Mouse (Mus musculus): ENCODE data around the gene Rarg. TPM values are rescaled to one million over a fixed set of nuclear protein-coding genes. Genes with fewer than 3 reads are reported as not detected.
"Not testable (repeated sequence)": the region's sequence is repeated elsewhere in the genome, so short reads cannot be mapped to it uniquely, and the experiment has no call there.

Gene Rarg
- polyA plus RNA-seq, 1 experiment from 2014 or later, result 2.8 TPM

DNA sequence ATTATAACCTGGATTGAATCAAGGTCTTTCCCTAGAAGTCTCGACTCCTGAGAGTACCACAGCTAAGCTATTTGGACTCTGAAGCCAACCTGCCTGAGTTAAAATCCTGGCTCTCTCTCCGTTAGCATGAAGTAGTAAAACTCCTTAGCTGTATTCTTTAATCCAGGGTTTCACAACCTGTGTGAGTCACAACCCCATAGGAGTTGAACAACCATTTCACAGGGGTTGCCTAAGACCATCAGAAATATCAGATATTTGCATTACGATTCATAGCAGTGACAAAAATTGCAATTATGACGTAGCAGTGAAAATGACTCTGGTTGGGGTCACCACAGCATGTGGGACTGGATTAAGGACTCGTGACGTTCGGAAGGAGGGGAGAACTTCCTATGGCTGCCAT lies 24.6 kb downstream of the Rarg start:
- Histone ChIP-seq H3K9me3 (replicated peaks) (no peaks in the 10 kb centered on the region), H3K4me3 (replicated peaks) (no peak overlapping the region), H3K4me2 (no peak overlapping the region), H3K27me3 (peaks cover 5% of the 10 kb centered on the region; the same call in 1 of the 2 replicates), H3K4me1 (replicated peaks) (peaks cover 53% of the 10 kb centered on the region), H3K27ac (replicated peaks) (no peak overlapping the region), H3K36me3 (replicated peaks) (no peaks in the 10 kb centered on the region), H3K9ac (no peak overlapping the region)
- no peak for ATAC-seq (ENCODE audit: insufficient read depth)
- WGBS (ENCODE audit: insufficient replicate concordance), result 74% methylated on average over 7 of the region's 7 CpGs

DNA sequence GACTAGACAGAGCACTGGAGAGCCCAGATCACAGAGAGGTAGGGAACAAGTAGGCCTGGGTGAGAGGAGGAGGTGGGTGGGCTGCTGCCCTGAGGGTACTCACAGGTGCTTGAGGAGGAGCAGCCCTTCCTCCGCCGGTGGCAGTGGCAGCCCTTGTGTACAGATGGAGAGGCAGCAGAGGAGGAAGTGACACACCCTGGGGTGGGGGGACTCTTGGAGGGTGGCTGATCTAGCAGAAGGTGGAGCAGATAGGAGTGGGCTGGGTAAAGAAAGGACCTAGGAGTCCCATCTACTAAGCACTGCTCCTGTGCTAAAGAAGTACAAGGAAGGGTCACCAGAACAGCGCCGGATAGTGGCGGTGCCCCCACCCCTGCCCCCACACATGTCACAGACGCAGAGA lies 25.6 kb downstream of the Rarg start, which contains the start of gene Itgb7:
TSS of gene Itgb7 (minus strand) at position 197 of the 400 bp plus-strand sequence.
- Histone ChIP-seq H3K9ac (no peak within 1 kb of the TSS), H3K9me3 (replicated peaks) (no peaks in the 10 kb centered on the region), H3K27ac (replicated peaks) (peak within 1 kb of the TSS; percentile 45; the same call in 1 of the 2 replicates), H3K27me3 (peaks cover 5% of the 10 kb centered on the region; the same call in 1 of the 2 replicates), H3K4me1 (replicated peaks) (peaks cover 59% of the 10 kb centered on the region), H3K36me3 (replicated peaks) (no peaks in the 10 kb centered on the region), H3K4me3 (replicated peaks) (peak within 1 kb of the TSS; percentile 39), H3K4me2 (peak within 1 kb of the TSS; percentile 64)
- 12% methylated on average over 6 of the region's 6 CpGs for WGBS (ENCODE audit: insufficient replicate concordance)
- ATAC-seq (ENCODE audit: insufficient read depth), result peak; percentile 87

DNA sequence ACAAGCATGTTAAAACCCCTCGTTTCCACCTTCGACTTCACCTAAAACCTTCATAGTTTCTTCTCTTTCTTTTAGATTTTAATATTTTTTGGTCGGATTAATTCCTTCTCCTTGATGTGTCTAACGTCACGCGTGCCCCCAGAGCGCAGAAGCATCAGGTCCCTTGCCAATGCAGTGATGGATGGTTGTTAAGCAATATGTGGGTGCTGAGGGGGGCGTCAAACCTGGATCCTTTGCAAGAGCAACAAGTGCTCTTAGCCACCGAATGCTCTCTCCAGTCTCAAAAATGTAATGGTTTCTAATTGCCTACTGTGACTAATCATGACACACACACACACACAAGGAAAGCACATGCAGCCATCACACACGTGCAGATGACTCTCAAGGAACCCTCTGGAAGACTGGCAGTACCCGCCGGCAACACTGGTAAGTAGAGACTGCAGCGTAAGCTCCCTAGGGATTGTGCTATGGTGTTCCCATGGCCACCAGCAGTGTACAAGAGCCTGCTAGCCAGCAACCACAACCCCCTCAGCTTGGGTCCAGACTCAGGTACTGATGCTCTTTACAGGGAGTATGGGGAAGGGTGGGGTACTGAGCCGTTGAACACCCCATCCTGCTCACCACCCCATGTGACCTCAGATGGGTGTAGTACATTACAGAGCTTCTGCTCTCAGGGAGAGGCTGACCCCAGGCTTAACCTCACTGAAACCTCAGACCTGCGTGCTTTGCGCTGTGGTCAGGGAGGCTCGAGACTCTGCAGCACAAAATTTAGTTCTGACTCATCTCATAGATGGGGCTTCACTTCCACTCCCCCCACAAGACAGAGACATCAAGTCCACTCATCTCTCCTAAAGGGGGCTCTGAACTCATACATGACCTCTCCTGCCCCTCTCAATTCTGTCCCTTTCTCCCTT lies 26.7 kb downstream of the Rarg start:
- H3K9ac ChIP-seq, result no peak overlapping the region
- H3K36me3 ChIP-seq (replicated peaks), result no peaks in the 10 kb centered on the region
- ATAC-seq (ENCODE audit: insufficient read depth), result no peak
- no peaks in the 10 kb centered on the region for H3K9me3 ChIP-seq (replicated peaks)
- H3K4me2 ChIP-seq, result peak overlapping the region; percentile 64
- H3K4me1 ChIP-seq (replicated peaks), result peaks cover 60% of the 10 kb centered on the region
- peak overlapping the region; percentile 39 for H3K4me3 ChIP-seq (replicated peaks)
- WGBS (ENCODE audit: insufficient replicate concordance), result 66% methylated on average over 17 of the region's 17 CpGs
- H3K27me3 ChIP-seq, result no peaks in the 10 kb centered on the region
- no peak overlapping the region for H3K27ac ChIP-seq (replicated peaks)

DNA sequence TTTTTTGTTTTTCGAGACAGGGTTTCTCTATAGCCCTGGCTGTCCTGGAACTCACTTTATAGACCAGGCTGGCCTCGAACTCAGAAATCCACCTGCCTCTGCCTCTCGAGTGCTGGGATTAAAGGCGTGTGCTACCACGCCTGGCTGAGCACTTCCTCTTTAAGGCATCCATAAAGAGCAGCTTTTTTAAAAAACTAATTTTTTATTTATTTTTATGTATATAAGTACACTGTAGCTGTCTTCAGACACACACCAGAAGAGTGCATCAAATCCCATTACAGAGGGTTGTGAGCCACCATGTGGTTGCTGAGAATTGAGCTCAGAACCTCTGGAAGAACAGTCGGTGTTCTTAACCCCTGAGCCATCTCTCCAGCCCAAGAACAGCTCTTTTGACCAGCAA lies 31.7 kb downstream of the Rarg start:
- H3K27ac ChIP-seq (replicated peaks); H3K4me3 ChIP-seq (replicated peaks); ATAC-seq (ENCODE audit: insufficient read depth); H3K9me3 ChIP-seq (replicated peaks); H3K36me3 ChIP-seq (replicated peaks); H3K9ac ChIP-seq: not testable (repeated sequence)
- H3K27me3 ChIP-seq, result peaks cover 27% of the 10 kb centered on the region
- H3K4me1 ChIP-seq (replicated peaks), result peaks cover 29% of the 10 kb centered on the region
- 24% methylated on average over 6 of the region's 6 CpGs for WGBS (ENCODE audit: insufficient replicate concordance)
- peak overlapping the region; percentile 83; the same call in 1 of the 2 replicates for H3K4me2 ChIP-seq

DNA sequence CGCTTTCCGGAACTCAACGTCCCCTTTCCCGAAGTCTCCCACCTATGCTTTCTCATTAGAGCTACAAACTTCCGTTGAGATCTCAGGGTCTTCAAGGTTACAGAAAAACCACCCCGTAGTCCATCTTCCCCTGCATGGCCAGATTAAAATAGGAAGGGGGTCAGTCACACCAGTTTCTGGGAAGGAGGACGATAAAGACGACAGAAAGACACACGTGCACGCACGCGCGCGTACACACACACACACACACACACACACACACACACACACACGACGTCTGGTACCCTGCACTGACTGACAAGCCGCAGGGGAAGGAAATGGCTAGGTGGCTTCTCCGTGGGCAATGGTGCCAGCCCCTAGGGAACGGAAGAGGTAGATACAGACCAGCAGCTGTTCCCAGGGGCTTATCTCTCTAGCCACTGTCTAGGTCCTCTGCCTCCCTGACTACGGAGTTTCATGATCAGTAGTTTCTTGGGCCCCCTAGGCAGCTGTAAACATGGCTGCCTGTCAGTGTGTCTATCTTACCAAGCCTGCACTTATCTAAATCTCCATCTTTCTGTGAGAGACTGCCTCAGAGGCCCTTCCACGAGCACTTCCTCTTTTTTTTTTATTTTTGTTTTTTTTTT lies 32.2 kb downstream of the Rarg start:
- peak; percentile 81 for ATAC-seq (ENCODE audit: insufficient read depth)

DNA sequence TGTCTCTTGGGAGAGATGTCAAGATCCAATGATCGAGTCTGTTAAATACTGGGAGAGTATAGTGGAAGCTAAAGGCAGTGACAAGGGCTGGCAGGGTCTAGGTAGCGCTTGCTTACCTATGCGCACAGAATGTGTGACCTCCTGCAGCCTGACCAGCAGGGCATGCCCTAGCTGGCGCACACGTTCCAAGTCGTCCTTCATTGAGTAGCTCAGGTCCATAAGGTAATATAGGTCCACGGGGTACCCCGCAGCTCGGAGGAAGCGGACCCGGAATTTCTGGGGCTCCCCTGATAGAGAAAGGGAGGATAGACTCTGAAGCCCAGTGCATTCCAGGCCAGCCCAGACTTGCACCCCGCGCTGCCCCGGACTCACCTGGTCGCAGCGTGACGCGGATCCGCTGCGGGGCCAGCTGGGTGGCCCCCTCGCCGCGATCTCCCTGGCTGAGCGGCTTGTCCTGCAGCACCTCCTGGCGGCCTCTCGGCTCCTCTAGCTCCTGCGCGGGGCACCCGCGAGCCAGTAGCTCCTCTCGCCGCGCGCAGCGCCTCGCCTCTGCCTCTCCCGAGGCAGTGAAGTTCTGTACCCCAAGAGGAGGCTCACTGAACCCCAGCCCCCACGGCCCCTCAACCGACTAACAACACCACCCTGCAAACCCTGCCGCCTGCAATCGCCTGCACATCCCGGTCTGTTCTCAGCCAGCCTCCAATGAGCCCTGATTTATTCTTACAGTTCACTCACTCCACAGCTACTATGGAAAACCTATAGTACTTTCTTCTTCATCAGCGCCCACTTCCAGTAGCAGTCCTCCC lies 32.9 kb downstream of the Rarg start:
- peak; percentile 59 for ATAC-seq (ENCODE audit: insufficient read depth)
- Histone ChIP-seq H3K27me3 (peaks cover 27% of the 10 kb centered on the region), H3K9ac (peak overlapping the region; percentile 36), H3K9me3 (replicated peaks) (no peaks in the 10 kb centered on the region), H3K27ac (replicated peaks) (no peak overlapping the region), H3K4me1 (replicated peaks) (peaks cover 28% of the 10 kb centered on the region), H3K36me3 (replicated peaks) (no peaks in the 10 kb centered on the region), H3K4me2 (peak overlapping the region; percentile 83), H3K4me3 (replicated peaks) (peak overlapping the region; percentile 48)
- 3% methylated on average over 43 of the region's 43 CpGs for whole genome bisulfite sequencing (ENCODE audit: insufficient replicate concordance)

More for the DNA sequence above, 32.2 kb downstream of the Rarg start:
- Histone ChIP-seq H3K9me3 (replicated peaks) (no peaks in the 10 kb centered on the region), H3K4me3 (replicated peaks) (peak overlapping the region; percentile 48), H3K36me3 (replicated peaks) (no peaks in the 10 kb centered on the region), H3K27ac (replicated peaks) (peak overlapping the region; percentile 53), H3K4me2 (peak overlapping the region; percentile 83), H3K4me1 (replicated peaks) (peaks cover 28% of the 10 kb centered on the region), H3K27me3 (peaks cover 27% of the 10 kb centered on the region), H3K9ac (peak overlapping the region; percentile 36; the same call in 1 of the 2 replicates)
- 2% methylated on average over 21 of the region's 21 CpGs for WGBS (ENCODE audit: insufficient replicate concordance)

DNA sequence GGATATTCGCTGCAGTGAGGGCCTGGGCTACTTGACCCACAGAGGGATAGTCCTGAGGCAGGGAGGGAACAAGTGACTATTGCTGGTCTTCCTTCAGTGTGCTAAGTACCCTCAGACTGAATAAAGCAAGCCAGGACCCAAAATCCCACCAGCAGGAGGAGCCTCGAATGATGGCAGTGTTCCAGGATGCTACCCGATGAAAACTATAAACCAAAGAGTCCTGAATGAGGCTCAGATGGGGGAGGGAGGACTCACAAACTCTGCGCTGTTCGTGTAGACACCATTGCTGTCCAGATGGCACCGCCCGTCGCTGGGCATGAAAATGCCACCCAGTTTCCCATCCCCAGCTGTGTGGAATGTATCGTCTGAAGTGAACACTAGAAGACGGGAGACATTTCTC lies 34.9 kb downstream of the Rarg start:
- no peak for ATAC-seq (ENCODE audit: insufficient read depth)
- Histone ChIP-seq H3K9me3 (replicated peaks) (no peaks in the 10 kb centered on the region), H3K4me2 (no peak overlapping the region), H3K27me3 (peaks cover 27% of the 10 kb centered on the region), H3K4me3 (replicated peaks) (no peak overlapping the region), H3K4me1 (replicated peaks) (peaks cover 26% of the 10 kb centered on the region), H3K36me3 (replicated peaks) (no peaks in the 10 kb centered on the region), H3K27ac (replicated peaks) (no peak overlapping the region), H3K9ac (no peak overlapping the region)
- WGBS (ENCODE audit: insufficient replicate concordance), result 67% methylated on average over 10 of the region's 10 CpGs

DNA sequence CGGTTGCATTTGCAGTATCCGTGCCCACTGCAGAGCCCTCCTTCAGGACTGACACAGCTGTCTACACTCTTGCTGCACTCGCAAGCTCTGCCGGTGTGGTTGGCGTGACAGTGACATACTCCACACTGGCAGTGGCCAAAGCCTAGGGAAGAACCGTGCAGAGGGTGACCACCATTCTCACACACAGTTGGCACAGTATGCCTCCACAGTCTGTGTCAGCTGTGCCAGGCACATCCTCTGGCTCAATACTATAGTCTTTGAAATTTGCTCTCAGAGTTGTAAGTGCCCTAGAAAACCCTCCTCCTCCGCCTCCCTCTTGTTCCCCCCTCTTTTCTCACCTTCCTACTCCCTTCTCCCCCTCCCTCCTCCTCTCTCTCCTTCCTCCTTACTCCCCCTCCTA lies 40.0 kb downstream of the Rarg start:
- Histone ChIP-seq H3K9ac (no peak overlapping the region), H3K36me3 (replicated peaks) (peaks cover 26% of the 10 kb centered on the region), H3K4me3 (replicated peaks) (no peak overlapping the region), H3K9me3 (replicated peaks) (no peaks in the 10 kb centered on the region), H3K4me1 (replicated peaks) (no peaks in the 10 kb centered on the region), H3K27me3 (peaks cover 3% of the 10 kb centered on the region), H3K27ac (replicated peaks) (no peak overlapping the region), H3K4me2 (no peak overlapping the region)
- ATAC-seq (ENCODE audit: insufficient read depth), result no peak
- WGBS (ENCODE audit: insufficient replicate concordance), result 84% methylated on average over 7 of the region's 7 CpGs

DNA sequence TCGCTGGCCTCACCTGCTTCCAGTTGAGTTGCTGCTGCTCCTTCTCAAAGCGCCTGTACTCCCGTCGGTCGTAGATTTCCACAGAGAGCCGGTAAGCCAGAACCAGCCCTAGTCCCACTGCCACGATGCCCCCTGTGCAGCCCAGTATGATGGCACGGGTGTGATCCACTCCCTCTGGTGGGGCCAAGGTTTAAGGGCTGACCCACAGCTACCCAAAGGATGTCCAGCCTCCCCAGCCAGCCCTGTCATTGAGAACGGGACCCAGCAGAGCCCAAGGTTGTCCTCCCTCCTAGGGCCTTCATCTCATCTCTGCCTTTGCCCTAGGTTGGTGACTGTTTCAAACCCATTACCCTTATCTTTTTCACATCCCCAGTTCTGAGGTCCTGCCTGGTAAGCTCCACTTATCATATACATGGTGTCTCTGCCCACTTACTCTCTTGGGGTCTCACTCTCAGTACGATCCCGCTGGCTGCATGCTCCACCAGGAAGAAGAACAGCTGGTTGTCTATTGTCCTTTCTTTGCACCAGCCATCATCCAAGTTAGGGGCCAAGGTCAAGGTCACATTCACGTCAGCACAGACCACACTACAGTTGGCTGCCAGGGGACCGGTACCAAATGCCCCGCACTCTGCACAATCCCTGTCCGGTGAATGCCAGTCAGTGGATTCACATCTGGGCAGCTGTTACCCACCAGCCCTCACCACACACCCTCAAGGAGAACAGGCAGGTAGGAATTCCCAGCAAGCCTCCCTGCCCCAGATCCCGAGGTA lies 40.7 kb downstream of the Rarg start:
- WGBS (ENCODE audit: insufficient replicate concordance), result 78% methylated on average over 16 of the region's 16 CpGs
- Histone ChIP-seq H3K4me3 (replicated peaks) (no peak overlapping the region), H3K9ac (no peak overlapping the region), H3K27me3 (no peaks in the 10 kb centered on the region), H3K4me2 (no peak overlapping the region), H3K36me3 (replicated peaks) (peaks cover 33% of the 10 kb centered on the region), H3K27ac (replicated peaks) (no peak overlapping the region), H3K4me1 (replicated peaks) (no peaks in the 10 kb centered on the region), H3K9me3 (replicated peaks) (no peaks in the 10 kb centered on the region)
- ATAC-seq (ENCODE audit: insufficient read depth), result no peak

DNA sequence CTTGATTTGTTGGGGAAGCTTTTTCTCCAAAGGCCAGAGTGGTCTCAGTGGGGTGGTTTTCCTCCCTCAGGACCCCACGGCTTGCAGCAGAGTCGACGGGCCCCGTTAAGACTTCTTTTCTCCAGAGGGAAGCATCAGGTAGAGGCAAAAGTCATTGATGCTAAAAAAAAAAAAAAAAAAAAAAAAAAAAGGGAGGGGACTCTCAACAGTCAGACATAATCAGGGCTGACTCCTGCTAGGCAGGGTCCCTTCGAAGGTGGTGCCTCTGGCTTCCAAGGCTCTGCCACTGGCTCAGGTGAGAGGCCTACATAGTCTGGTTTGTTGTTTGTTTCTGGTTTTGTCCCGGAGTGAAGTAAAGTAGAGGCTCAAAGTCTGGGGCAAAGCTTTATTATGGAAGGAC lies 41.7 kb downstream of the Rarg start:
- Histone ChIP-seq H3K27me3 (no peaks in the 10 kb centered on the region), H3K9ac (no peak overlapping the region), H3K9me3 (replicated peaks) (no peaks in the 10 kb centered on the region), H3K4me3 (replicated peaks) (no peak overlapping the region), H3K27ac (replicated peaks) (no peak overlapping the region), H3K36me3 (replicated peaks) (peaks cover 43% of the 10 kb centered on the region), H3K4me2 (no peak overlapping the region), H3K4me1 (replicated peaks) (no peaks in the 10 kb centered on the region)
- ATAC-seq (ENCODE audit: insufficient read depth), result no peak
- WGBS (ENCODE audit: insufficient replicate concordance), result 69% methylated on average over 6 of the region's 6 CpGs
